Mouse (Mus musculus): ENCODE data around the gene Ubr3. TPM values are rescaled to one million over a fixed set of nuclear protein-coding genes. Genes with fewer than 3 reads are reported as not detected.

Ubr3 gene
- polyA plus RNA-seq, 1 experiment from 2014 or later = 18.1 TPM

DNA sequence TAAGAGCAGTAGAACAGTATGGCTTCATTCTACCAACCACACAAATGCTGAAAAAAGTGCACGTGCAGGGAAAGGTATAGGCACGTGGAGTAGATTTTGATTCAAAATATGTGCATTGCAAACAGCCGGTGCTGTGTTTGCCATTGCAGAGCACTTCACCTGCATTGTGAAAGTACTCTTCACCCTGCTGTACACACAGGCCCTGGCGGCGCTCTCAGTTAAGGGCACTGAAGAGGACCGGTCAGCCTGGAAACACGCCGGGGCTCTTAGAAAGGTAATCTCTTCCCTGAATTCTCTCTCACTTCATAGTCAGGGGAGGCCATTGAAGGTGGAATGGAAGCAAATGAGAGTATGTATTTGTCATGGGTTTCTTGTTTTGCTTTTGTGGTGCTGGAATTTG lies 115.9 kb downstream of the Ubr3 start:
- peaks cover under 1% of the 10 kb centered on the region for H3K36me3 ChIP-seq (replicated peaks; ENCODE audit: control insufficient read depth, insufficient read depth, low read depth, low read length)
- no peak overlapping the region for H3K9ac ChIP-seq (replicated peaks; ENCODE audit: low read length)
- H3K4me3 ChIP-seq (ENCODE audit: low read depth, low read length) = no peak overlapping the region
- H3K4me1 ChIP-seq (ENCODE audit: control insufficient read depth, insufficient read depth, low read length) = no peaks in the 10 kb centered on the region
- no peak for DNase-seq (ENCODE audit: low spot score)
- H3K27me3 ChIP-seq (ENCODE audit: control insufficient read depth, insufficient read depth, low read length) = no peaks in the 10 kb centered on the region
- H3K9me3 ChIP-seq (replicated peaks; ENCODE audit: control insufficient read depth, low read length) = no peaks in the 10 kb centered on the region
- no peak for ATAC-seq (replicated peaks; ENCODE audit: insufficient number of reproducible peaks, low FRiP score, low TSS enrichment, low read depth)
- H3K27ac ChIP-seq (replicated peaks; ENCODE audit: low read depth, low read length) = no peak overlapping the region
- 95% methylated on average over 8 of the region's 8 CpGs for WGBS
- no peak overlapping the region for H3K4me2 ChIP-seq (ENCODE audit: low read depth, low read length)

DNA sequence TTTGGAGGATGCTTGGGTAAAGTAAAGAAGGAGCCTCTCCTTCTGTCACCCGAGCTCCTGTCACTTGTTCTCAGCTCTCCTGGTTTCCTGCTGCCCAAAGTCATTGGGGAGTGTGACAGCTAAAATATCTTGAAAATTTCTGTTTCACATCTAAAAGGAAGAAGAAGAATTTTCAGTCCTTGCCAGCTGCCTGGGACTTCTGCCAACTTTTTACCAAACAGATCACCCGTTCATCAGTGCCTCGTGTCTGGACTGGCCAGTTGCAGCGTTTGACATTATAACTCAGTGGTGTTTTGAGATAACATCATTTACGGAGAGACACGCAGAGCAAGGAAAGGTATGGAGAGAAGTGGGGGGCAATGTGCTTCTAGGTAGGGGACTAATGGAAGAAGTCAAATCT lies 121.2 kb downstream of the Ubr3 start:
- Histone ChIP-seq H3K9ac (replicated peaks; ENCODE audit: low read length) (no peak overlapping the region), H3K27ac (replicated peaks; ENCODE audit: low read depth, low read length) (no peak overlapping the region), H3K4me3 (ENCODE audit: low read depth, low read length) (no peak overlapping the region), H3K4me2 (ENCODE audit: low read depth, low read length) (no peak overlapping the region), H3K4me1 (ENCODE audit: control insufficient read depth, insufficient read depth, low read length) (no peaks in the 10 kb centered on the region), H3K36me3 (replicated peaks; ENCODE audit: control insufficient read depth, insufficient read depth, low read depth, low read length) (peaks cover 5% of the 10 kb centered on the region), H3K9me3 (replicated peaks; ENCODE audit: control insufficient read depth, low read length) (no peaks in the 10 kb centered on the region), H3K27me3 (ENCODE audit: control insufficient read depth, insufficient read depth, low read length) (no peaks in the 10 kb centered on the region)
- DNase-seq (ENCODE audit: low spot score) (no peak), ATAC-seq (replicated peaks; ENCODE audit: insufficient number of reproducible peaks, low FRiP score, low TSS enrichment, low read depth) (no peak)
- WGBS = 88% methylated on average over 6 of the region's 6 CpGs

DNA sequence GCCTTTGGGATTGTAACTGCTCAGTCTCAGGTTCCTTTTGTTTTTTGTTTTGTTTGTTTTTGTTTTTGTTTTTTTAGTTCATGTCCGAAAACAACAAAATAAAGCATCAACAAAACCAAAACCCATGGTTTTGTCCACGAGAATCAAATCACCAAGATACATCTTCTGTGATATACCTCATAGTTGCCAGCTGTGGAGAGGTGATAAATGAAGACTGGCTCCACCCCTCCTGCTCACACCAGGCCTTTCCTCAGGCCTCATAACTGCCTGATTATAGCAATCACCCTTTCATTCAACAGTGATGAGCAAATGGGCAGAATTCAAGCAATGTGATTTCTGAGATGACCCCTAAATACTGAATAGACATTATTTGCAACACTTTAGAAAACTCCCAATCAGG lies 127.4 kb downstream of the Ubr3 start:
- H3K4me2 ChIP-seq (ENCODE audit: low read depth, low read length) = no peak overlapping the region
- H3K9ac ChIP-seq (replicated peaks; ENCODE audit: low read length) = no peak overlapping the region
- no peaks in the 10 kb centered on the region for H3K27me3 ChIP-seq (ENCODE audit: control insufficient read depth, insufficient read depth, low read length)
- 86% methylated on average over 2 of the region's 2 CpGs for WGBS
- no peaks in the 10 kb centered on the region for H3K9me3 ChIP-seq (replicated peaks; ENCODE audit: control insufficient read depth, low read length)
- no peak overlapping the region for H3K4me3 ChIP-seq (ENCODE audit: low read depth, low read length)
- DNase-seq (ENCODE audit: low spot score) (no peak), ATAC-seq (replicated peaks; ENCODE audit: insufficient number of reproducible peaks, low FRiP score, low TSS enrichment, low read depth) (no peak)
- no peaks in the 10 kb centered on the region for H3K4me1 ChIP-seq (ENCODE audit: control insufficient read depth, insufficient read depth, low read length)
- no peaks in the 10 kb centered on the region; the same call in 1 of the 2 replicates for H3K36me3 ChIP-seq (replicated peaks; ENCODE audit: control insufficient read depth, insufficient read depth, low read depth, low read length)
- H3K27ac ChIP-seq (replicated peaks; ENCODE audit: low read depth, low read length) = no peak overlapping the region

DNA sequence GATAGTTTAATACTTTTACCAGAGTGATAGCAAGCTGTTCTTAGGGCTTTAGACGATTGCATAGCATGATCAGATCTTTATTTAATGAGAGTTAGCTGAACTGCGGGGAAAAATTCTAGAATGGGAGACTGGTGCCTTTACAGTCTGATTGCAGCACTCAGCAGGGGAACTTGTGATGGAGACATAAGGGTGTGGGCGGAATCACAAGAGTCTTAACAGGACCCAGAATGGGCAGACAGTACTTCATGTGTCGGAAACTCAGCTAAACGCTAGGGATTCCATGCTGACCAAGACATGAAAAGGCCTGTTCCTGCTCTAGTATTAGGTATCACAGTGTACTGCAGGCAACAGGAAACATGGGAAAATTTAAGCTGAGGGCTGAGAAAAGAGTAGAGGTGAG lies 128.7 kb downstream of the Ubr3 start:
- no peak for ATAC-seq (replicated peaks; ENCODE audit: insufficient number of reproducible peaks, low FRiP score, low TSS enrichment, low read depth)
- no peaks in the 10 kb centered on the region for H3K36me3 ChIP-seq (replicated peaks; ENCODE audit: control insufficient read depth, insufficient read depth, low read depth, low read length)
- 90% methylated on average over 5 of the region's 5 CpGs for whole genome bisulfite sequencing
- no peak overlapping the region for H3K4me3 ChIP-seq (ENCODE audit: low read depth, low read length)
- no peak overlapping the region for H3K4me2 ChIP-seq (ENCODE audit: low read depth, low read length)
- no peaks in the 10 kb centered on the region for H3K9me3 ChIP-seq (replicated peaks; ENCODE audit: control insufficient read depth, low read length)
- no peak overlapping the region for H3K27ac ChIP-seq (replicated peaks; ENCODE audit: low read depth, low read length)
- H3K4me1 ChIP-seq (ENCODE audit: control insufficient read depth, insufficient read depth, low read length) = no peaks in the 10 kb centered on the region
- DNase-seq (ENCODE audit: low spot score) = no peak
- no peaks in the 10 kb centered on the region for H3K27me3 ChIP-seq (ENCODE audit: control insufficient read depth, insufficient read depth, low read length)
- no peak overlapping the region for H3K9ac ChIP-seq (replicated peaks; ENCODE audit: low read length)

DNA sequence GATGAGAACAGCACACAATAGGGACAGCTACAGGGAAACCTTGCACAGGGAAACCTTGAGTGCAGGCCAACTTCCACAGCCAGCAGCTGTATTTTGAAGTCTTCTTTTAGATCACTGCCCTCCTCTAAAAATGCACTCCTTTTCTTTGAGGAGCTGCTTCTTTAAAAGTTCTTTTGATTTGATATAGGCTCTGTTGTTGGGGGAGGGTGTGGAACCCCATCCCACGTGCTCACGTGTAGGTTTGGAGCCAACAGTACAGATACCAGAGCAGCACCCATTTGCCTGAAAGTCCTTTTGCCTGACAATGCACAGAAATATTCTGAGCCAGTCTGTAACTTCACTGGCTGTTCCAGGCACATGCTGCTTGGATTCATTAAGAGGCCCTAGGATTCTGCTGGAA lies 134.4 kb downstream of the Ubr3 start:
- Histone ChIP-seq H3K4me2 (ENCODE audit: low read depth, low read length) (no peak overlapping the region), H3K36me3 (replicated peaks; ENCODE audit: control insufficient read depth, insufficient read depth, low read depth, low read length) (no peaks in the 10 kb centered on the region), H3K4me1 (ENCODE audit: control insufficient read depth, insufficient read depth, low read length) (no peaks in the 10 kb centered on the region), H3K9ac (replicated peaks; ENCODE audit: low read length) (no peak overlapping the region), H3K9me3 (replicated peaks; ENCODE audit: control insufficient read depth, low read length) (no peaks in the 10 kb centered on the region), H3K27ac (replicated peaks; ENCODE audit: low read depth, low read length) (no peak overlapping the region), H3K27me3 (ENCODE audit: control insufficient read depth, insufficient read depth, low read length) (no peaks in the 10 kb centered on the region), H3K4me3 (ENCODE audit: low read depth, low read length) (no peak overlapping the region)
- 91% methylated on average over 2 of the region's 2 CpGs for WGBS
- ATAC-seq (replicated peaks; ENCODE audit: insufficient number of reproducible peaks, low FRiP score, low TSS enrichment, low read depth) (no peak), DNase-seq (ENCODE audit: low spot score) (no peak)

DNA sequence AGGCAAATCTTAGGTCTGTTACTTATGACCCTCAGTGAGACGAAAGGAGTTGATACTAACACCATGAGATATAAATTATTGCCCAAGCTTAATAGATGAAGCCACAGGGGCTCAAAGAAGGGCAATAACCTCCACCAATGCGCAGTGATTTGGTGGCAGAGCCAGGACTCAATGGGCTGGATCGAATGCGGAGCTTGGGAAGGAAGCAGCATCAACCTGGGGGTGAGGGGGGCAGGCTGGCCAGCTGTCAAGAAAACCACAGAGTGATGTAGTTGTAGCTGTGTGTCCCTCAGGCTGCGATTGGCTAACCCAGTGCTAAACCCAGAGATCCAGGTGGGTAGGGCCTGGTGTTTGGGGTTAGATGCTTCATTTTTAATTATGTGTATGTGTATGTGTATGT lies 137.8 kb downstream of the Ubr3 start:
- H3K27ac ChIP-seq (replicated peaks; ENCODE audit: low read depth, low read length) = no peak overlapping the region
- no peaks in the 10 kb centered on the region for H3K27me3 ChIP-seq (ENCODE audit: control insufficient read depth, insufficient read depth, low read length)
- DNase-seq (ENCODE audit: low spot score) (no peak), ATAC-seq (replicated peaks; ENCODE audit: insufficient number of reproducible peaks, low FRiP score, low TSS enrichment, low read depth) (no peak)
- no peaks in the 10 kb centered on the region for H3K36me3 ChIP-seq (replicated peaks; ENCODE audit: control insufficient read depth, insufficient read depth, low read depth, low read length)
- no peaks in the 10 kb centered on the region for H3K9me3 ChIP-seq (replicated peaks; ENCODE audit: control insufficient read depth, low read length)
- H3K4me1 ChIP-seq (ENCODE audit: control insufficient read depth, insufficient read depth, low read length) = no peaks in the 10 kb centered on the region
- H3K4me3 ChIP-seq (ENCODE audit: low read depth, low read length) = no peak overlapping the region
- WGBS = 73% methylated on average over 5 of the region's 5 CpGs
- H3K4me2 ChIP-seq (ENCODE audit: low read depth, low read length) = no peak overlapping the region
- H3K9ac ChIP-seq (replicated peaks; ENCODE audit: low read length) = no peak overlapping the region

DNA sequence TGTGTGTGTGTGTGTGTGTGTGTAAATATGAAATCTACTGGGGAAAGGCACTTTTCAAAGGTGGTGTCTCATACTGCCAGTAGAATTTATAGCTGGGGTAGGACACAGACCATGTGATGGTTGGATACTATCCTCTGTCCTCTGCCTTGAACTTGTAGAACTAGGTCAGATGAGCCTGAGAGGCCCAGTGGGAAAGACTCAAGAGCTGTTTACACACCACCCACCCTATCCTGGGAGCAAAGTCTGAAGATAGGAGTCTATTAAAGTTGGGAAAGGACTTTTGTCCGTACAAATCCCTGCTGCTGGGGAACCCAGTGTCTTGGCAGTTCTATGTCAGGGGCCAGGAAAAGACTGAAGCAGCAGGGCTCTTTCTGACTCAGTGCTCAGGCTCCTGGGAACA lies 138.3 kb downstream of the Ubr3 start:
- no peak for DNase-seq (ENCODE audit: low spot score)
- WGBS = 78% methylated on average over 1 of the region's 1 CpGs
- no peak overlapping the region for H3K4me2 ChIP-seq (ENCODE audit: low read depth, low read length)
- no peaks in the 10 kb centered on the region for H3K9me3 ChIP-seq (replicated peaks; ENCODE audit: control insufficient read depth, low read length)
- no peaks in the 10 kb centered on the region for H3K4me1 ChIP-seq (ENCODE audit: control insufficient read depth, insufficient read depth, low read length)
- no peak for ATAC-seq (replicated peaks; ENCODE audit: insufficient number of reproducible peaks, low FRiP score, low TSS enrichment, low read depth)
- no peak overlapping the region for H3K27ac ChIP-seq (replicated peaks; ENCODE audit: low read depth, low read length)
- no peaks in the 10 kb centered on the region for H3K27me3 ChIP-seq (ENCODE audit: control insufficient read depth, insufficient read depth, low read length)
- H3K4me3 ChIP-seq (ENCODE audit: low read depth, low read length) = no peak overlapping the region
- H3K9ac ChIP-seq (replicated peaks; ENCODE audit: low read length) = no peak overlapping the region
- H3K36me3 ChIP-seq (replicated peaks; ENCODE audit: control insufficient read depth, insufficient read depth, low read depth, low read length) = no peaks in the 10 kb centered on the region

DNA sequence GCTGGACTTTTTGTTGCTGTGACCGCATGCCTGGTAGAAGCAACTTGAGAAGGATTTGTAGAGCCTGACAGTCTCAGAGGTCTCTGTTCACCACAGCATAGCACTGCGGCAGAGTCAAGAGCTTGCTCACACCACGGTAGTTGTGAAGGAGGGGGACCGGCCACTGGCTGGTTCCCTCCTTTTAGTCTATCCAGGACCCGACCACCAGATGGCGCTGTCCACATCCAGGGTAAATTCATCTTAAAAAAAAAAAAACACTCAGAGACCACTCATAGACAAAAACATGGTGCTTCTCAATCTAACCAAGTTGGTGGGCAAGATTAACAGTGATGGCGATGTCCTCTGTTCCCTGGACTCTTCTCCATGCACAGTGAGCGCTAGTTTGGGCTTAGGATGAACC lies 140.2 kb downstream of the Ubr3 start:
- ATAC-seq (replicated peaks; ENCODE audit: insufficient number of reproducible peaks, low FRiP score, low TSS enrichment, low read depth) = no peak
- WGBS = 78% methylated on average over 8 of the region's 8 CpGs
- Histone ChIP-seq H3K9me3 (replicated peaks; ENCODE audit: control insufficient read depth, low read length) (no peaks in the 10 kb centered on the region), H3K4me2 (ENCODE audit: low read depth, low read length) (no peak overlapping the region), H3K36me3 (replicated peaks; ENCODE audit: control insufficient read depth, insufficient read depth, low read depth, low read length) (no peaks in the 10 kb centered on the region), H3K4me3 (ENCODE audit: low read depth, low read length) (no peak overlapping the region), H3K9ac (replicated peaks; ENCODE audit: low read length) (no peak overlapping the region), H3K27me3 (ENCODE audit: control insufficient read depth, insufficient read depth, low read length) (no peaks in the 10 kb centered on the region), H3K4me1 (ENCODE audit: control insufficient read depth, insufficient read depth, low read length) (no peaks in the 10 kb centered on the region), H3K27ac (replicated peaks; ENCODE audit: low read depth, low read length) (no peak overlapping the region)
- DNase-seq (ENCODE audit: low spot score) = no peak

DNA sequence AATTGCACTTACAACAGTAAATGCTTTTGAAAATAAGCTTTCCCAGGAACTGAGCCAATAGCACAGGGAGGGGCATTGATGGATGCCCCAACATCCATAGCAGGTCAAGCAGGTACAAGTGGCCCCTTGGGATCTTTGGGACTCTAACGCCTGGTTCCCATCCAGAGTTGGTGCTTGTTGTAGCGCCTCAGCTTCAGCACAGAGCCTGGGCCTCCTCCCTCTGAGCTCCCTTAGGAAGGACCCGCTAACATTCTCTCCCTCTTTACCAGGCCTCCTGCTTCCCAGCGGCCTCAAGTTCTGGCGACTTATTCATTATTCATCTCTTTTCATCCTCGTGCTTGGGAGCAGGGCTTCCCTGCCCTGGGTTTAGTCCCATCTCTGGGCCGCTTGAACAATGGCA lies 141.7 kb downstream of the Ubr3 start, which contains the start of gene Myo3b:
TSS of gene Myo3b (plus strand) at position 375 of the 400 bp plus-strand sequence.
- Histone ChIP-seq H3K9ac (replicated peaks; ENCODE audit: low read length) (no peak within 1 kb of the TSS), H3K4me1 (ENCODE audit: control insufficient read depth, insufficient read depth, low read length) (no peaks in the 10 kb centered on the region), H3K27me3 (ENCODE audit: control insufficient read depth, insufficient read depth, low read length) (no peaks in the 10 kb centered on the region), H3K36me3 (replicated peaks; ENCODE audit: control insufficient read depth, insufficient read depth, low read depth, low read length) (no peaks in the 10 kb centered on the region), H3K9me3 (replicated peaks; ENCODE audit: control insufficient read depth, low read length) (no peaks in the 10 kb centered on the region), H3K27ac (replicated peaks; ENCODE audit: low read depth, low read length) (no peak within 1 kb of the TSS), H3K4me3 (ENCODE audit: low read depth, low read length) (no peak within 1 kb of the TSS), H3K4me2 (ENCODE audit: low read depth, low read length) (no peak within 1 kb of the TSS)
- WGBS = 25% methylated on average over 7 of the region's 7 CpGs
- DNase-seq (ENCODE audit: low spot score) (no peak), ATAC-seq (replicated peaks; ENCODE audit: insufficient number of reproducible peaks, low FRiP score, low TSS enrichment, low read depth) (no peak)
